29 mouse cellular contexts compared by ENCODE assay signal in genomic region chr3:96852561-96852960, GRCm38 (mm10). TPM values are rescaled to one million over a fixed set of nuclear protein-coding genes. Genes with fewer than 3 reads are reported as not detected.
DNase-seq lines count a peak whose midpoint lies in the region; ATAC-seq and TF ChIP-seq lines count a peak whose summit lies in the region.
"Had no signal": no experiment of that assay in that cellular context is flagged by ENCODE, and none has a peak within 500 bp of the region (broad histone marks: within the 10 kb centered on the region; RNA-seq: fewer than 3 reads in every experiment).

No protein-coding gene starts in this region.

- no peak for TF ChIP-seq RAD21 in MEL (IDR thresholded peaks at IDR 0.05; ENCODE audit: low read depth, low read length)

- H3K9me3 ChIP-seq in heart, embryonic 11.5 days (replicated peaks; ENCODE audit: control insufficient read depth, low read length): no peaks in the 10 kb centered on the region
- no peaks in the 10 kb centered on the region for H3K9me3 ChIP-seq in MEL (replicated peaks; ENCODE audit: insufficient read depth, low read length)
- H3K9me3 ChIP-seq: embryonic facial prominence, embryonic 13.5 days; embryonic facial prominence, embryonic 15.5 days; forebrain, embryonic 10.5 days; forebrain, embryonic 12.5 days; G1E had no signal

- H3K27ac ChIP-seq in heart, embryonic 11.5 days (ENCODE audit: low read depth, low read length): no peak overlapping the region
- no peak overlapping the region for H3K27ac ChIP-seq in MEL (ENCODE audit: control insufficient read depth, low read depth, low read length)
- H3K27ac ChIP-seq: embryonic facial prominence, embryonic 13.5 days; embryonic facial prominence, embryonic 15.5 days; forebrain, embryonic 10.5 days; forebrain, embryonic 12.5 days had no signal

- no peak overlapping the region for H3K4me2 ChIP-seq in heart, embryonic 11.5 days
- H3K4me2 ChIP-seq: embryonic facial prominence, embryonic 13.5 days; embryonic facial prominence, embryonic 15.5 days; forebrain, embryonic 12.5 days had no signal

- H3K4me3 ChIP-seq in heart, embryonic 11.5 days (ENCODE audit: low read depth, low read length): no peak overlapping the region
- no peak overlapping the region for H3K4me3 ChIP-seq in MEL (ENCODE audit: control insufficient read depth in 1 of 2, insufficient read depth in 1 of 2, low read depth in 2 of 2, low read length in 2 of 2)
- H3K4me3 ChIP-seq: embryonic facial prominence, embryonic 13.5 days; embryonic facial prominence, embryonic 15.5 days; erythroblast, embryonic 14.5 days; forebrain, embryonic 10.5 days; forebrain, embryonic 12.5 days had no signal

- H3K27me3 ChIP-seq in heart, embryonic 11.5 days (ENCODE audit: control insufficient read depth, insufficient read depth, low read length): no peaks in the 10 kb centered on the region
- H3K27me3 ChIP-seq in MEL (ENCODE audit: control insufficient read depth in 1 of 2, insufficient read depth in 2 of 2, low read length in 2 of 2): peaks cover 0 to 3% of the 10 kb centered on the region in 2 experiments; a peak in 1 of 4 replicates
- H3K27me3 ChIP-seq: CH12.LX; embryonic facial prominence, embryonic 13.5 days; embryonic facial prominence, embryonic 15.5 days; forebrain, embryonic 12.5 days had no signal

- H3K79me2 ChIP-seq in MEL (ENCODE audit: control insufficient read depth, insufficient read depth, low read length, poor library complexity): no peaks in the 10 kb centered on the region

- H3K9ac ChIP-seq in heart, embryonic 11.5 days (ENCODE audit: low read depth, low read length): no peak overlapping the region
- H3K9ac ChIP-seq in MEL (ENCODE audit: control insufficient read depth, low read depth, low read length, poor library complexity, severe bottlenecking): no peak overlapping the region
- H3K9ac ChIP-seq: embryonic facial prominence, embryonic 13.5 days; embryonic facial prominence, embryonic 15.5 days; forebrain, embryonic 12.5 days had no signal

- ATAC-seq in heart, embryonic 11.5 days (replicated peaks; ENCODE audit: insufficient number of reproducible peaks, low FRiP score, low TSS enrichment): no peak
- ATAC-seq: CD4-positive, CD25-positive, alpha-beta regulatory T cell, adult 4 months; forebrain, embryonic 14.5 days; forebrain, embryonic 16.5 days had no signal

- WGBS in heart, embryonic 11.5 days (ENCODE audit: insufficient replicate concordance): 59% methylated on average over 6 of the region's 6 CpGs

- H3K4me1 ChIP-seq in heart, embryonic 11.5 days (ENCODE audit: control insufficient read depth, insufficient read depth, low read length): peaks cover 5% of the 10 kb centered on the region; the same call in 1 of the 2 replicates
- 0 out of 4 replicates have a peak, but pooled peaks cover 0 to 4% of the 10 kb centered on the region in 2 experiments for H3K4me1 ChIP-seq in MEL (ENCODE audit: control insufficient read depth in 1 of 2, insufficient read depth in 2 of 2, low read length in 2 of 2)
- H3K4me1 ChIP-seq: embryonic facial prominence, embryonic 15.5 days; forebrain, embryonic 12.5 days had no signal

- peak; percentile 59 for DNase-seq in heart, adult 11 months
- DNase-seq in kidney, postnatal 25 days: peak; percentile 1 to 19
- DNase-seq in kidney, postnatal 14 days: no peak
- peak; percentile 34 for DNase-seq in MEL (ENCODE audit: low read depth, low spot score)
- DNase-seq: adrenal gland, adult 2 months; adrenal gland, postnatal 10 days; adrenal gland, postnatal 25 days; B cell, adult 2 months; cerebellum, adult 11 months; cerebellum, adult 18-20 months; cerebellum, adult 8-10 months; cerebellum, adult 9-11 months; cerebellum, postnatal 14 days; cerebellum, postnatal 36 days; embryo, embryonic 11 days had no signal

- H3K36me3 ChIP-seq in heart, embryonic 11.5 days (ENCODE audit: control insufficient read depth, insufficient read depth, low read length): no peaks in the 10 kb centered on the region
- H3K36me3 ChIP-seq in MEL (ENCODE audit: control insufficient read depth in 1 of 2, insufficient read depth in 2 of 2, low read length in 2 of 2): no peaks in the 10 kb centered on the region
- H3K36me3 ChIP-seq: embryonic facial prominence, embryonic 13.5 days; embryonic facial prominence, embryonic 15.5 days; forebrain, embryonic 10.5 days; forebrain, embryonic 12.5 days had no signal

- TF ChIP-seq EP300 in MEL (IDR thresholded peaks at IDR 0.05; ENCODE audit: low read depth in 1 of 2, low read length in 2 of 2): no peak

- no peak for TF ChIP-seq POLR2A in MEL (IDR thresholded peaks at IDR 0.05; ENCODE audit: control insufficient read depth in 1 of 2, insufficient read depth in 1 of 2, low read depth in 1 of 2, low read length in 2 of 2, poor library complexity in 1 of 2)

- TF ChIP-seq CTCF in MEL (IDR thresholded peaks at IDR 0.05 in 2 of 3, conservative IDR thresholded peaks at IDR 0.05 in 1 of 3; ENCODE audit: control insufficient read depth in 1 of 3, insufficient read depth in 1 of 3, low read depth in 2 of 3, low read length in 3 of 3, poor library complexity in 1 of 3, severe bottlenecking in 1 of 3): no peak

TF ChIP-seq in MEL, 35 proteins besides CTCF, POLR2A, EP300 and RAD21:
- TF ChIP-seq USF1 (IDR thresholded peaks at IDR 0.05; ENCODE audit: low read depth, low read length) (peak; percentile 51; the same call in 1 of the 2 replicates), HCFC1 (IDR thresholded peaks at IDR 0.05; ENCODE audit: low read depth, low read length) (no peak)

RNA-seq across cellular contexts. Expression of gene Cd160, which starts 23.4 kb away (rescaled TPM):
- 0.14 TPM in 1 of 2 replicates, not detected in the other for polyA plus RNA-seq in heart, embryonic 11.5 days (2014; fragmentation: Nextera tagmentation; extraction: Ambion mirVana)
- 0.04 TPM in 1 of 2 replicates, not detected in the other for total RNA-seq in MEL (2012; rRNA removed)
- polyA plus RNA-seq in MEL (2012; ENCODE audit: insufficient read depth in 1 of 2, insufficient read length in 2 of 2, low read depth in 1 of 2, low replicate concordance in 2 of 2, missing spikeins in 1 of 2): under 1 TPM in 1 of 2 experiments, not detected in 1; 0.32 TPM
- total RNA-seq: adrenal gland, adult 2 months; adrenal gland, postnatal 25 days; CH12.LX; common myeloid progenitor, adult 5-6 weeks had no signal
- polyA plus RNA-seq: brain, embryonic 14.5 days; embryonic facial prominence, embryonic 11.5 days; erythroblast, embryonic 14.5 days had no signal

RNA-seq across cellular contexts. Expression of gene Pdzk1, which starts 23.5 kb away (rescaled TPM):
- polyA plus RNA-seq in heart, embryonic 11.5 days (2014; fragmentation: Nextera tagmentation; extraction: Ambion mirVana): 0.10 TPM in 1 of 2 replicates, not detected in the other
- total RNA-seq in MEL (2012; rRNA removed): 0.20 and 0.27 TPM in 2 replicates
- under 1 TPM in 1 of 2 experiments, not detected in 1; 0.18 TPM for polyA plus RNA-seq in MEL (2012; ENCODE audit: insufficient read depth in 1 of 2, insufficient read length in 2 of 2, low read depth in 1 of 2, low replicate concordance in 2 of 2, missing spikeins in 1 of 2)
- total RNA-seq: adrenal gland, postnatal 25 days had no signal
- polyA plus RNA-seq: adrenal gland, adult 2 months; embryonic facial prominence, embryonic 11.5 days; embryonic facial prominence, embryonic 13.5 days; embryonic facial prominence, embryonic 15.5 days; erythroblast, embryonic 14.5 days; forebrain, embryonic 10.5 days; forebrain, embryonic 12.5 days; forebrain, embryonic 14.5 days had no signal

RNA-seq across cellular contexts. Expression of gene Gja5, which starts 51.9 kb away (rescaled TPM):
- polyA plus RNA-seq in heart, embryonic 11.5 days (2014; fragmentation: Nextera tagmentation; extraction: Ambion mirVana): 34.7 and 65.9 TPM in 2 replicates
- 0.07 and 0.08 TPM in 2 replicates for total RNA-seq in MEL (2012; rRNA removed)
- polyA plus RNA-seq in MEL (2012; ENCODE audit: insufficient read depth in 1 of 2, insufficient read length in 2 of 2, low read depth in 1 of 2, low replicate concordance in 2 of 2, missing spikeins in 1 of 2): under 1 TPM in 1 of 2 experiments, not detected in 1; 0.03 TPM
- total RNA-seq: CH12.LX had no signal
- polyA plus RNA-seq: CD4-positive, CD25-positive, alpha-beta regulatory T cell, adult 4 months; erythroblast, embryonic 14.5 days had no signal

RNA-seq across cellular contexts. Expression of gene Gpr89, which starts 52.6 kb away (rescaled TPM):
- 33.1 and 35.9 TPM in 2 replicates for polyA plus RNA-seq in heart, embryonic 11.5 days (2014; fragmentation: Nextera tagmentation; extraction: Ambion mirVana)
- 56.7 and 69.9 TPM in 2 replicates for total RNA-seq in MEL (2012; rRNA removed)
- polyA plus RNA-seq in MEL (2012; ENCODE audit: insufficient read depth in 1 of 2, insufficient read length in 2 of 2, low read depth in 1 of 2, low replicate concordance in 2 of 2, missing spikeins in 1 of 2): 10 to 100 TPM in 1 of 2 experiments, not detected in 1; 56.7 TPM

Comparison
In these comparisons a context has a peak if more than half of its experiments do, and no peak if none do; other contexts are left out.
1. RNA of gene Gja5, which starts 51.9 kb away (polyA plus RNA-seq): 34.7 to 65.9 TPM in heart, embryonic 11.5 days; 0.03 TPM in MEL; every median in the first group is over 10 times any median in the second.